Mouse (Mus musculus): ENCODE results near the gene Dhrs3.

Gene Dhrs3

GRCm38 (mm10) chr4:144939847-144940411 is 47.3 kb downstream of the Dhrs3 start:
- DNase-seq (ENCODE audit: low spot score in 2 of 2) = no peak

GRCm38 (mm10) chr4:144940796-144941462 is 48.3 kb downstream of the Dhrs3 start:
- no peak for DNase-seq (ENCODE audit: low spot score in 2 of 2)

GRCm38 (mm10) chr4:144942433-144942832 is 49.8 kb downstream of the Dhrs3 start:
- DNase-seq (ENCODE audit: low spot score in 2 of 2) = no peak

GRCm38 (mm10) chr4:144943273-144943672 is 50.6 kb downstream of the Dhrs3 start:
- DNase-seq (ENCODE audit: low spot score in 2 of 2) = no peak

GRCm38 (mm10) chr4:144947738-144948390 is 55.2 kb downstream of the Dhrs3 start:
- no peak for DNase-seq (ENCODE audit: low spot score in 2 of 2)

GRCm38 (mm10) chr4:144949441-144950326 is 57.1 kb downstream of the Dhrs3 start:
- DNase-seq (ENCODE audit: low spot score in 2 of 2) = no peak

- DNase-seq (ENCODE audit: low spot score in 2 of 2) = no peak
Measured at GRCm38 (mm10) chr4:144950327-144950711, 57.7 kb downstream of the Dhrs3 start.

- DNase-seq (ENCODE audit: low spot score in 2 of 2) = no peak
Measured at GRCm38 (mm10) chr4:144950883-144951282, 58.3 kb downstream of the Dhrs3 start.

- no peak for DNase-seq (ENCODE audit: low spot score in 2 of 2)
Measured at GRCm38 (mm10) chr4:144951859-144952258, 59.2 kb downstream of the Dhrs3 start.

- no peak for DNase-seq (ENCODE audit: low spot score in 2 of 2)
Measured at GRCm38 (mm10) chr4:144953421-144953820, 60.8 kb downstream of the Dhrs3 start.

GRCm38 (mm10) chr4:144955863-144956262 is 63.2 kb downstream of the Dhrs3 start:
- no peak for DNase-seq (ENCODE audit: low spot score in 2 of 2)

GRCm38 (mm10) chr4:144956293-144956692 is 63.7 kb downstream of the Dhrs3 start:
- DNase-seq (ENCODE audit: low spot score in 2 of 2) = no peak

GRCm38 (mm10) chr4:144957186-144957585 is 64.6 kb downstream of the Dhrs3 start:
- DNase-seq (ENCODE audit: low spot score in 2 of 2) = no peak

GRCm38 (mm10) chr4:144957721-144958120 is 65.1 kb downstream of the Dhrs3 start:
- DNase-seq (ENCODE audit: low spot score in 2 of 2) = no peak

GRCm38 (mm10) chr4:144960188-144960904 is 67.7 kb downstream of the Dhrs3 start:
- DNase-seq (ENCODE audit: low spot score in 2 of 2) = no peak

- no peak for DNase-seq (ENCODE audit: low spot score in 2 of 2)
Measured at GRCm38 (mm10) chr4:144961232-144961631, 68.6 kb downstream of the Dhrs3 start.

GRCm38 (mm10) chr4:144961696-144962095 is 69.1 kb downstream of the Dhrs3 start:
- DNase-seq (ENCODE audit: low spot score in 2 of 2) = no peak

GRCm38 (mm10) chr4:144965255-144965654 is 72.6 kb downstream of the Dhrs3 start:
- DNase-seq (ENCODE audit: low spot score in 2 of 2) = no peak

GRCm38 (mm10) chr4:144968371-144968770 is 75.7 kb downstream of the Dhrs3 start:
- no peak for DNase-seq (ENCODE audit: low spot score in 2 of 2)

GRCm38 (mm10) chr4:144969030-144969429 is 76.4 kb downstream of the Dhrs3 start:
- DNase-seq (ENCODE audit: low spot score in 2 of 2) = no peak

- DNase-seq (ENCODE audit: low spot score in 2 of 2) = no peak
Measured at GRCm38 (mm10) chr4:144971048-144971447, 78.4 kb downstream of the Dhrs3 start.
